Mouse (Mus musculus) lung, embryonic 15.5 days (tissue): Measurements from ENCODE around the gene Bgn. TPM values are rescaled to one million over a fixed set of nuclear protein-coding genes. Genes with fewer than 3 reads are reported as not detected.
A peak's percentile ranks its signal among the peaks of the same experiment; 100 is the strongest.

Experiments used
- ATAC-seq: fragments of 200-750 bp; cut with Nextera tagmentation; 2 replicates; pipeline ENCODE4 v1.8.0; 2017; ENCODE audit warnings: moderate number of reproducible peaks, borderline replicate concordance; ENCODE audit not compliant: low FRiP score, low TSS enrichment; ENCODE audit errors: extremely low read depth
- H3K27ac ChIP-seq: fragments of 300-500 bp; sonication (generic); 2 replicates; pipeline ENCODE4 v1.5.1; 2015; ENCODE audit warnings: moderate library complexity, mild to moderate bottlenecking, inconsistent platforms
- H3K27me3 ChIP-seq: fragments of 300-500 bp; sonication (generic); 2 replicates; pipeline ENCODE4 v1.6.1; 2015; ENCODE audit warnings: inconsistent platforms
- H3K36me3 ChIP-seq: fragments of 300-500 bp; sonication (generic); 2 replicates; pipeline ENCODE4 v1.6.1; 2015; ENCODE audit warnings: inconsistent platforms
- H3K4me1 ChIP-seq: fragments of 300-500 bp; sonication (generic); 2 replicates; pipeline ENCODE4 v1.6.1; 2015; ENCODE audit warnings: inconsistent platforms
- H3K4me2 ChIP-seq: fragments of 300-500 bp; sonication (generic); 2 replicates; pipeline ENCODE4 v1.6.1; 2015; ENCODE audit warnings: inconsistent platforms, mild to moderate bottlenecking, moderate library complexity
- H3K4me3 ChIP-seq: fragments of 300-500 bp; sonication (generic); 2 replicates; pipeline ENCODE4 v1.5.1; 2015; ENCODE audit warnings: mild to moderate bottlenecking, inconsistent platforms
- H3K9ac ChIP-seq: fragments of 300-500 bp; sonication (generic); 2 replicates; pipeline ENCODE4 v1.6.1; 2015; ENCODE audit warnings: inconsistent platforms
- H3K9me3 ChIP-seq: fragments of 300-500 bp; sonication (generic); 2 replicates; pipeline ENCODE4 v1.6.1; 2016; ENCODE audit warnings: inconsistent platforms
- WGBS: fragments of 180-500 bp; shearing (Covaris S2); methylation state at CpG from one replicate; pipeline ENCODE4 v1.1.7; 2015; 5-methylcytosine and 5-hydroxymethylcytosine counted together
- polyA plus RNA-seq: library from polyadenylated mRNA; unstranded; fragments of >200 nt; fragmentation: Nextera tagmentation; extraction: Ambion mirVana; gene quantifications from 2 replicates; pipeline ENCODE4 v1.2.1, GENCODE M21; 2015

Gene Bgn
- 155 and 183 TPM in 2 replicates for polyA plus RNA-seq

GRCm38 (mm10) chrX:73483484-73483810 lies at the start of gene Bgn:
Gene Bgn (plus strand): TSS chrX:73483602.
- Histone ChIP-seq H3K4me2 (peak within 1 kb of the TSS; percentile 56), H3K4me1 (peaks cover 31% of the 10 kb centered on the region), H3K36me3 (no peaks in the 10 kb centered on the region), H3K27ac (peak within 1 kb of the TSS; percentile 81), H3K4me3 (peak within 1 kb of the TSS; percentile 46), H3K27me3 (no peaks in the 10 kb centered on the region), H3K9me3 (no peaks in the 10 kb centered on the region), H3K9ac (peak within 1 kb of the TSS; percentile 52)
- 17% methylated on average over 13 of the region's 14 CpGs for WGBS
- peak; percentile 75; the same call in 1 of the 2 replicates for ATAC-seq

DNA sequence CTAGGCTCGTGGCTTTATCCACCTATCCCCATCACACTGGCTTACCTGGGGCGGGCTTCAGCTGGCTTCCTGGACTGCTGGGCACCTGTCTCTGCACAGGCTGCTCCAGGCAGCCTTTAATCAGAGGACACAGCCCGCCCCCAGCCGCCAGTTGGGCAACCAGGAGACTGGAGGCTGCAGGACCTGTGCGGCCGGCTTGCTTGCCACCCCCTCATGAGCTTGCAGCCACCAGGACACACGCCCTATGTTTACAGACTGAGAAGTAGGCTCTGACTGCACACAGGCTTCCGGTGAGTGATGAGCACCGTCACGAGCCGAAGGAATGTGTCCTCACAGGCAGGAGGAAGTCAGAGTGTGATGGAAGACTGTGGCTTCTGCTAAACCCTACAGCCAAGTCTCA lies 48.1 kb upstream of the Bgn start, which contains the start of gene Trex2:
Trex2 (minus strand) TSS at position 93 of the 400 bp plus-strand sequence.
- Histone ChIP-seq H3K9ac (no peak within 1 kb of the TSS), H3K27me3 (no peaks in the 10 kb centered on the region)
- 46% methylated on average over 11 of the region's 11 CpGs for WGBS

DNA sequence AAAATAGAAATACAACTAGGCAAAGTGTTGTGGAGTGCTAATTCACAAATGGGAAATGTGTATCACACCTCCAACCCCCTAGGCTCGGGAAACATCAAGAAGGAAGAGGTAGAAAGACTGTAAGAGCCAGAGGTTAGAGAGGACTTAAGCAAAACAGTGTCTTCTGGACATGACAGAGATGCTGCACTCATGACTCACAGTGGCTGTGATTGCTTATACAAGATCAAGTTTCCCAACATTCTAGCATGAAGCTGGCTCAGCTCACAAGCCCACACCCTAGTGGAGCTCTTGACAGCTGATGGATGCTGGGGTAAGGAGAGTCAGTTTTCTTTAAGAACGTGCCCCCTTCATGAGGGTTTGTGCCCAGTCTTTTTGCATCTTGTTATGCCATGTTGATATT lies 42.0 kb upstream of the Bgn start:
- H3K4me1 ChIP-seq, result no peaks in the 10 kb centered on the region
- WGBS, result 49% methylated on average over 2 of the region's 2 CpGs
- H3K4me3 ChIP-seq, result no peak overlapping the region
- no peak overlapping the region for H3K4me2 ChIP-seq
- no peak for ATAC-seq
- H3K36me3 ChIP-seq, result no peaks in the 10 kb centered on the region
- no peak overlapping the region for H3K27ac ChIP-seq
- no peaks in the 10 kb centered on the region for H3K27me3 ChIP-seq
- H3K9me3 ChIP-seq, result no peaks in the 10 kb centered on the region
- H3K9ac ChIP-seq, result no peak overlapping the region

More for the DNA sequence above, 48.1 kb upstream of the Bgn start, which contains the start of gene Trex2:
- H3K36me3 ChIP-seq, result no peaks in the 10 kb centered on the region
- ATAC-seq, result no peak
- no peak within 1 kb of the TSS for H3K4me3 ChIP-seq
- no peak within 1 kb of the TSS for H3K27ac ChIP-seq
- no peaks in the 10 kb centered on the region for H3K9me3 ChIP-seq
- no peak within 1 kb of the TSS for H3K4me2 ChIP-seq
- no peaks in the 10 kb centered on the region for H3K4me1 ChIP-seq

DNA sequence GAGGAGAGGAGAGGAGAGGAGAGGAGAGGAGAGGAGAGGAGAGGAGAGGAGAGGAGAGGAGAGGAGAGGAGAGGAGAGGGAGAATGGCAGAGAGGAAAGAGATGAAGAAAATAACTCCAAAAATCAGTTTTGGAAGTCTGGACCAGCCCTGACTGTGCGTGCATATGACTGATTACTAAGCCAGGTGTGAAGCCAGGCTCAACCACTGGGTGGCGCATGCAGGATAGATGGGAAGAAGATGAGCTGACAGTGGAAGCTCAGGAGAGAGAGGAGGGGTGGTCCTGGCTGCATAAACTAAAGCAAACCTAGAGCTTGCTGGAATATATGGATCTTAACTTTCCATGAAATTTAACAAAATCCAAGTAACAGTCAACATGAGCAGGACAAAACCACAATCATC lies 31.5 kb upstream of the Bgn start:
- no peak overlapping the region for H3K9ac ChIP-seq
- no peak overlapping the region for H3K27ac ChIP-seq
- H3K4me1 ChIP-seq, result no peaks in the 10 kb centered on the region
- H3K27me3 ChIP-seq, result no peaks in the 10 kb centered on the region
- H3K4me2 ChIP-seq, result no peak overlapping the region
- H3K4me3 ChIP-seq, result no peak overlapping the region
- H3K9me3 ChIP-seq, result no peaks in the 10 kb centered on the region
- H3K36me3 ChIP-seq, result no peaks in the 10 kb centered on the region
- 24% methylated on average over 2 of the region's 2 CpGs for WGBS
- no peak for ATAC-seq

- Histone ChIP-seq H3K9ac (peak within 1 kb of the TSS; percentile 49), H3K4me1 (no peaks in the 10 kb centered on the region), H3K4me3 (peak within 1 kb of the TSS; percentile 55), H3K36me3 (no peaks in the 10 kb centered on the region), H3K9me3 (no peaks in the 10 kb centered on the region), H3K4me2 (peak within 1 kb of the TSS; percentile 63), H3K27ac (no peak within 1 kb of the TSS), H3K27me3 (no peaks in the 10 kb centered on the region)
- WGBS, result 15% methylated on average over 26 of the region's 26 CpGs
- ATAC-seq, result peak; percentile 100
Measured at GRCm38 (mm10) chrX:73458877-73459392, 24.5 kb upstream of the Bgn start, which contains the start of gene Haus7. Gene Haus7 (minus strand): TSS chrX:73459044.

DNA sequence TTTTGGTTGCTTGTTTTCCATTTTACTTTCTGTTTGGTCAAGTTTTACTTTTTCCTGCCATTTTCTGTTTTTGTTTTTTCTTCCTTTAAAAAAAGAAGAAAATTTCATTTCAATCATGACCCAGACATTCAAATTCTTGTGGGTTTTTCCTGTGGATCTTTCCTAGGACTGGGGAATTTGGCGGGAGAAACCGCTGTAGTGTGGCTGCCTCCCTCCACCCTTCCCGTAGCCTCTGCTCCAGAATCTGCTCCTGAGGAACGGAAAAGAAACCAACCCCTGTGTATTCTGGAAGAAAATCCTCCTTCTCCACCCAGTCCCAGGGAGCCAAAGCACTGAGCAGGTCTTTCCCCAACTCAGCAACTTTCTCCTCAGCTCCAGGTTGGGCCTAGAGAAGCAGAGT lies 22.6 kb upstream of the Bgn start:
- no peak for ATAC-seq
- H3K36me3 ChIP-seq, result no peaks in the 10 kb centered on the region
- H3K4me2 ChIP-seq, result no peak overlapping the region
- H3K9ac ChIP-seq, result no peak overlapping the region
- H3K27me3 ChIP-seq, result no peaks in the 10 kb centered on the region
- no peak overlapping the region for H3K4me3 ChIP-seq
- peaks cover 2% of the 10 kb centered on the region for H3K4me1 ChIP-seq
- WGBS, result 71% methylated on average over 4 of the region's 4 CpGs
- H3K27ac ChIP-seq, result no peak overlapping the region
- no peaks in the 10 kb centered on the region for H3K9me3 ChIP-seq

GRCm38 (mm10) chrX:73465483-73466186 lies 17.8 kb upstream of the Bgn start:
- no peaks in the 10 kb centered on the region for H3K9me3 ChIP-seq
- peak; percentile 77 for ATAC-seq
- peaks cover 34% of the 10 kb centered on the region for H3K4me1 ChIP-seq
- H3K36me3 ChIP-seq, result no peaks in the 10 kb centered on the region
- WGBS, result 41% methylated on average over 9 of the region's 9 CpGs
- no peak overlapping the region for H3K4me2 ChIP-seq
- no peaks in the 10 kb centered on the region for H3K27me3 ChIP-seq
- no peak overlapping the region for H3K4me3 ChIP-seq
- peak overlapping the region; percentile 63 for H3K27ac ChIP-seq
- no peak overlapping the region for H3K9ac ChIP-seq

GRCm38 (mm10) chrX:73467446-73468241 lies 15.8 kb upstream of the Bgn start:
- Histone ChIP-seq H3K27ac (peak overlapping the region; percentile 90), H3K4me1 (peaks cover 34% of the 10 kb centered on the region), H3K9ac (no peak overlapping the region), H3K4me2 (no peak overlapping the region), H3K9me3 (no peaks in the 10 kb centered on the region), H3K36me3 (no peaks in the 10 kb centered on the region), H3K27me3 (no peaks in the 10 kb centered on the region), H3K4me3 (no peak overlapping the region)
- WGBS, result 47% methylated on average over 5 of the region's 5 CpGs
- peak; percentile 58; the same call in 1 of the 2 replicates for ATAC-seq

GRCm38 (mm10) chrX:73468330-73468729 lies 15.1 kb upstream of the Bgn start:
- H3K4me3 ChIP-seq, result no peak overlapping the region
- 47% methylated on average over 3 of the region's 3 CpGs for WGBS
- peak; percentile 54; the same call in 1 of the 2 replicates for ATAC-seq

DNA sequence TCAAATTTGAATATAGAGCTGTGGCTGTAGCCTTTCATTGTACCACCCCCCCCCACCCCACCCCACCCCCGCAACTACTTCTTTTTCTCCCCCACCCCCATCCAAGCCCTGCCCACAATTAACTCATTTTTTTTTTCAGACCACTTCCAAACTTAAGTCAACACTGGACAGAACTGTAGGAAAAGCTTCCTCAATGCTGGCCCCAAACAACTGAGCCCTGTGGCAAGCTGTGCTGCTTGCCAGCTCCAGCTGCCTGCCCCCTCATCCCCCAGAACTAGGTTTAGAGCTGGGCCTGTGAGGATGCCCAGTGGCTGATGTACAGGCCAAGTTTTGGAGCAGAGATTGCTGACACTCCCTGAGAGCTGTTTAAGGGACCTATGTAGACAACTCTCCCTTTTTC lies 14.7 kb upstream of the Bgn start:
- WGBS, result 36% methylated on average over 1 of the region's 1 CpGs

More at GRCm38 (mm10) chrX:73468330-73468729, 15.1 kb upstream of the Bgn start:
- Histone ChIP-seq H3K4me1 (peaks cover 34% of the 10 kb centered on the region), H3K27ac (peak overlapping the region; percentile 90), H3K36me3 (no peaks in the 10 kb centered on the region), H3K4me2 (no peak overlapping the region), H3K9me3 (no peaks in the 10 kb centered on the region), H3K27me3 (no peaks in the 10 kb centered on the region), H3K9ac (no peak overlapping the region)

DNA sequence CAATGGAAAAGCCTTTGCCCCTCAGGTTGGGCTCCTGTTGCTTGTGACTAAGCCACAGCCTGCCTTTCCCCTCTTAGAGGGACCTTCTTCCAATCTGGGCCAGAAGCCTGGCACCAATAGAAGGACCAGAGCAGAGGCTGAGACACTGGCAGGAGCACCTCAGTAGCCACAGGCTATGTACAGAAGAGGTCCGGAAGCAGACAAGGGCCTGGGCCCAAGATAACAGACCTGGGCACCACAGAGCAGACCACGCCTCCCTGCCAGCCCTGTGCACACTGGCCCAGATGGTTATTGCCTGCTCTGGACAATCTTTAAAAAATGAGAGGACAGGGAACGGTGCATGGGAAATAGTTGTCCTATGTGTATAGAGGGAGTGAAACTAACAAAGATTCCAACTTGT lies 11.6 kb upstream of the Bgn start:
- H3K27me3 ChIP-seq, result no peaks in the 10 kb centered on the region; the same call in 1 of the 2 replicates
- H3K27ac ChIP-seq, result no peak overlapping the region
- H3K4me1 ChIP-seq, result peaks cover 41% of the 10 kb centered on the region
- no peak for ATAC-seq
- no peaks in the 10 kb centered on the region for H3K9me3 ChIP-seq
- H3K9ac ChIP-seq, result no peak overlapping the region
- no peak overlapping the region for H3K4me3 ChIP-seq
- 83% methylated on average over 3 of the region's 3 CpGs for WGBS
- H3K36me3 ChIP-seq, result no peaks in the 10 kb centered on the region
- no peak overlapping the region for H3K4me2 ChIP-seq

More for the DNA sequence above, 14.7 kb upstream of the Bgn start:
- Histone ChIP-seq H3K27ac (peak overlapping the region; percentile 90), H3K4me2 (no peak overlapping the region), H3K4me1 (peaks cover 34% of the 10 kb centered on the region), H3K4me3 (no peak overlapping the region), H3K9me3 (no peaks in the 10 kb centered on the region), H3K9ac (no peak overlapping the region), H3K36me3 (no peaks in the 10 kb centered on the region), H3K27me3 (no peaks in the 10 kb centered on the region)
- ATAC-seq, result peak; percentile 2; the same call in 1 of the 2 replicates
